In genomic region chr19:44756421-44757230, GRCm38 (mm10) we compare ENCODE assay signal across 9 mouse cellular contexts. TPM values are rescaled to one million over a fixed set of nuclear protein-coding genes. Genes with fewer than 3 reads are reported as not detected.
DNase-seq lines count a peak whose midpoint lies in the region; ATAC-seq lines count a peak whose summit lies in the region.
"Had no signal": no experiment of that assay in that cellular context is flagged by ENCODE, and none has a peak within 500 bp of the region (broad histone marks: within the 10 kb centered on the region; RNA-seq: fewer than 3 reads in every experiment).

No protein-coding gene starts in this region.

- peaks cover 99% of the 10 kb centered on the region for H3K27me3 ChIP-seq in liver, embryonic 11.5 days (replicated peaks; ENCODE audit: control insufficient read depth, insufficient read depth, low read length)
- peaks cover 96% of the 10 kb centered on the region for H3K27me3 ChIP-seq in forebrain, embryonic 12.5 days
- H3K27me3 ChIP-seq in kidney, embryonic 16.5 days (ENCODE audit: insufficient read depth, low read length) = peaks cover 52% of the 10 kb centered on the region

- H3K9ac ChIP-seq in liver, embryonic 11.5 days (ENCODE audit: low read depth, low read length) = no peak overlapping the region
- H3K9ac ChIP-seq in forebrain, embryonic 12.5 days = peak overlapping the region; percentile 41
- H3K9ac ChIP-seq in kidney, embryonic 16.5 days (replicated peaks; ENCODE audit: low read length) = peak overlapping the region; percentile 93

- H3K4me2 ChIP-seq in liver, embryonic 11.5 days = peak overlapping the region; percentile 67
- peak overlapping the region; percentile 63 for H3K4me2 ChIP-seq in forebrain, embryonic 12.5 days
- peak overlapping the region; percentile 78 for H3K4me2 ChIP-seq in kidney, embryonic 16.5 days (replicated peaks; ENCODE audit: low read depth, low read length)

- DNase-seq in liver, embryonic 11.5 days (ENCODE audit: low spot score) = no peak
- DNase-seq in liver = no peak
- peak; percentile 88 for DNase-seq in neural tube, embryonic 10.5 days (ENCODE audit: extremely low spot score, low spot score)
- DNase-seq in frontal cortex, postnatal 14 days (ENCODE audit: low spot score in 2 of 2) = no peak
- DNase-seq in adrenal gland, postnatal 10 days = no peak
- no peak for DNase-seq in frontal cortex, postnatal 10 days (ENCODE audit: low spot score in 2 of 2)

- H3K4me3 ChIP-seq in liver, embryonic 11.5 days (ENCODE audit: low read depth, low read length) = peak overlapping the region; percentile 37
- H3K4me3 ChIP-seq in forebrain, embryonic 12.5 days (replicated peaks) = peak overlapping the region; percentile 43
- H3K4me3 ChIP-seq in kidney, embryonic 16.5 days (ENCODE audit: low read length) = peak overlapping the region; percentile 73

- no peak for ATAC-seq in liver, embryonic 11.5 days (replicated peaks; ENCODE audit: low FRiP score)
- ATAC-seq in forebrain, embryonic 12.5 days (ENCODE audit: low FRiP score) = peak; percentile 47; the same call in 1 of the 2 replicates
- ATAC-seq in kidney, embryonic 16.5 days (ENCODE audit: low FRiP score, low TSS enrichment) = peak; percentile 80

- H3K9me3 ChIP-seq in liver, embryonic 11.5 days (ENCODE audit: control insufficient read depth, low read length) = no peaks in the 10 kb centered on the region
- H3K9me3 ChIP-seq in forebrain, embryonic 12.5 days = no peaks in the 10 kb centered on the region
- H3K9me3 ChIP-seq in kidney, embryonic 16.5 days (ENCODE audit: low read length) = no peaks in the 10 kb centered on the region

- H3K4me1 ChIP-seq in liver, embryonic 11.5 days (replicated peaks; ENCODE audit: control insufficient read depth, insufficient read depth, low read length) = peaks cover 4% of the 10 kb centered on the region
- H3K4me1 ChIP-seq in forebrain, embryonic 12.5 days = peaks cover 54% of the 10 kb centered on the region
- peaks cover 35% of the 10 kb centered on the region for H3K4me1 ChIP-seq in kidney, embryonic 16.5 days (ENCODE audit: insufficient read depth, low read length)

- 1% methylated on average over 70 of the region's 71 CpGs for WGBS in liver, embryonic 11.5 days
- WGBS in forebrain, embryonic 12.5 days = under 1% methylated on average over 71 of the region's 71 CpGs
- WGBS in kidney, embryonic 16.5 days = 0% methylated on average over 59 of the region's 71 CpGs

- no peak overlapping the region for H3K27ac ChIP-seq in liver, embryonic 11.5 days (ENCODE audit: low read depth, low read length)
- H3K27ac ChIP-seq in forebrain, embryonic 12.5 days = no peak overlapping the region
- H3K27ac ChIP-seq in kidney, embryonic 16.5 days (ENCODE audit: low read length) = peak overlapping the region; percentile 98
- H3K27ac ChIP-seq: macrophage had no signal

- H3K36me3 ChIP-seq in liver, embryonic 11.5 days (ENCODE audit: control insufficient read depth, insufficient read depth, low read length) = no peaks in the 10 kb centered on the region
- no peaks in the 10 kb centered on the region for H3K36me3 ChIP-seq in forebrain, embryonic 12.5 days (replicated peaks)
- peaks cover 5% of the 10 kb centered on the region; the same call in 1 of the 2 replicates for H3K36me3 ChIP-seq in kidney, embryonic 16.5 days (ENCODE audit: insufficient read depth, low read length)

RNA-seq across cellular contexts. Expression of gene Pax2, which starts 0.8 kb away (rescaled TPM):
- not detected in 2 replicates for polyA plus RNA-seq in liver, embryonic 11.5 days (2014; fragmentation: Nextera tagmentation; extraction: Ambion mirVana)
- polyA plus RNA-seq in forebrain, embryonic 12.5 days (2016; fragmentation: Nextera tagmentation; extraction: Ambion mirVana) = 0.08 and 0.19 TPM in 2 replicates
- polyA plus RNA-seq in kidney, embryonic 16.5 days (2015; fragmentation: Nextera tagmentation; extraction: Ambion mirVana) = 23.8 and 33.2 TPM in 2 replicates
- not detected for total RNA-seq in adrenal gland, postnatal 10 days (2021)
- polyA plus RNA-seq: macrophage had no signal

Comparison
In these comparisons a context has a peak if more than half of its experiments do, and no peak if none do; other contexts are left out.
1. RNA of gene Pax2, which starts 0.8 kb away (polyA plus RNA-seq): 23.8 to 33.2 TPM in kidney, embryonic 16.5 days; 0.08 to 0.19 TPM in forebrain, embryonic 12.5 days and not detected in liver, embryonic 11.5 days; every median in the first group is over 10 times any median in the second.
2. Peak in every context shown above with its lines, with median percentiles within 50 percentile points of each other: H3K4me2 ChIP-seq and H3K4me3 ChIP-seq.